Mouse (Mus musculus) heart, postnatal 0 days (tissue): ENCODE results near the gene Stxbp6.

ENCODE experiments used
- CTCF ChIP-seq: IDR thresholded peaks from 2 replicates; pipeline ENCODE4 v1.5.1; 2016; ENCODE audit warnings: antibody characterized with exemption, control low read depth, low read depth
- EP300 ChIP-seq: IDR thresholded peaks from 2 replicates; pipeline ENCODE4 v1.6.1; 2016; ENCODE audit warnings: antibody characterized with exemption, low read depth

- TF ChIP-seq CTCF (no peak), EP300 (no peak)
Measured at GRCm38 (mm10) chr12:44899173-44899870, 175.2 kb downstream of the Stxbp6 start.
